Mouse (Mus musculus) G1E (cell line): ENCODE results near the gene Ctnnbl1.

Experiments used
- CTCF ChIP-seq: IDR thresholded peaks from 2 replicates; pipeline ENCODE4 v1.5.1; 2012; ENCODE audit warnings: low read depth, low read length, inconsistent platforms, mixed read lengths
- POLR2AphosphoS5 ChIP-seq: IDR thresholded peaks from 2 replicates; pipeline ENCODE4 v1.6.1; 2012; ENCODE audit warnings: low read depth, low read length, inconsistent platforms; ENCODE audit not compliant: insufficient replicate concordance

DNA sequence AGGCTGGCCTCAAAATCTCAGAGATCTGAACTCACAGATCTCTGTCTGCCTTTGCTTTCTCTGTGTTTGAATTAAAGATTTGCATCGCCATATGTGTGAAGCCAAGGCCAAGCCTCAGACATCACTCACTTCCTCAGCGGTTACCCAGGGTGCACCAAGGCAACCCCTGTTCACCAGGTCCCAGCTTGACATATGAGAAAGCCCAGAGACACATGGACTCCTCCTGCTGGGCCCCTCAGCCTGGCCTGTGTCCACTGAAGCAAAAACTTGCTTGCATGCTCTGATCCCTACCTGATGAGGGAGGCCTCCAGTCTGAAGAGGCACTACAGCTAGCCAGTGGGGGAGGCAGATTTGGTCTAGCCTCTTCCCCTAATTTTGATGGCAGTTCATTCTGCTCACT, 63.1 kb downstream of the Ctnnbl1 start:
- TF ChIP-seq CTCF = no peak
- no peak for TF ChIP-seq POLR2AphosphoS5
